Mouse (Mus musculus): ENCODE measurements around the gene Olfr550. TPM values are rescaled to one million over a fixed set of nuclear protein-coding genes. Genes with fewer than 3 reads are reported as not detected.

Olfr550 gene
- polyA plus RNA-seq (2015; fragmentation: Nextera tagmentation; extraction: Ambion mirVana), result not detected in 2 replicates

DNA sequence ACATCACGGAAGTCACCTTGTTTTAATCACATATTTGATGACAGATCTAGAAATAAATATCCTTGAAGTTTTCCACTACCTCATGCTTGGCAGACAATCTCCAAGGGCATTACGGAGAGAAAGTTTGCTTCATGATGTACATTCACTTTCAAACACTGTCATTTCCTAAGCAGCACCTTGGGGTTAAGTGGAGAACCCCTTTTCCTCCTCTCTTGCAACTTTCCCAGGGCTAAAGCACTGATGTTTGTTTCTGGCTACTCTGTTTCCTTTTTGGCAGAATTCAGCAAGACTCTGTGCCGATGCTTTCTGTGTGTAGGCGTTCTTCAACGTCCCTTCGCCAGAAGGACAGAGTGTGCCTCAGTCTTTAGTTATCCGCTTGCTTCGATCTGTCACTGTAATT, at the start of gene Olfr550:
TSS of gene Olfr550 (plus strand) at position 301 of the 400 bp plus-strand sequence.
- 89% methylated on average over 8 of the region's 8 CpGs for WGBS
- no peak within 1 kb of the TSS for H3K27ac ChIP-seq
- no peaks in the 10 kb centered on the region for H3K4me1 ChIP-seq (replicated peaks)
- H3K4me3 ChIP-seq (replicated peaks), result no peak within 1 kb of the TSS
- H3K9ac ChIP-seq, result no peak within 1 kb of the TSS
- no peaks in the 10 kb centered on the region for H3K27me3 ChIP-seq (replicated peaks)
- no peak within 1 kb of the TSS for H3K4me2 ChIP-seq (replicated peaks)
- H3K36me3 ChIP-seq, result no peaks in the 10 kb centered on the region
- no peak for ATAC-seq
- H3K9me3 ChIP-seq, result no peaks in the 10 kb centered on the region

DNA sequence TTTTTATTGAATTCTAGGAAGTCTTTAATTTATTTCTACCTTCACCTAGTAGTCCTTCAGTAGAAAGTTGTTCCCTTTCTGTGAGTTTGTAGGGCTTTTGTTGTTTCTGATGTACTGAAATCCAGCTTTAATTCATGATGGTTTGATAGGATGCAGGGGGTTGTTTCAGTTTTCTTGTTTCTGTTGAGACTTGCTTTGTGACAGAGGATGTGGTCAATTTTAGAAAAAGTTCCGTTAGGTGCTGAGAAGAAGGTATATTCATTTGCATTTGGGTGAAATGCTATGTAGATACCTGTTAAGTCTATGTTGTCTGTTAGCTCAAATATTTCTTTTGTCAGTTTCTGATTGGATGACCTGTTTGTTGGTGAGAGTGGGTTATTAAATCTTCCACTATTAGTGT, 42.2 kb upstream of the Olfr550 start:
- ATAC-seq, result no peak
- H3K4me3 ChIP-seq (replicated peaks), result no peak overlapping the region
- H3K4me2 ChIP-seq (replicated peaks), result no peak overlapping the region
- H3K9me3 ChIP-seq, result no peaks in the 10 kb centered on the region
- 80% methylated on average over 1 of the region's 1 CpGs for WGBS
- no peak overlapping the region for H3K27ac ChIP-seq
- no peak overlapping the region for H3K9ac ChIP-seq
- no peaks in the 10 kb centered on the region for H3K36me3 ChIP-seq
- H3K4me1 ChIP-seq (replicated peaks), result no peaks in the 10 kb centered on the region
- no peaks in the 10 kb centered on the region for H3K27me3 ChIP-seq (replicated peaks)

DNA sequence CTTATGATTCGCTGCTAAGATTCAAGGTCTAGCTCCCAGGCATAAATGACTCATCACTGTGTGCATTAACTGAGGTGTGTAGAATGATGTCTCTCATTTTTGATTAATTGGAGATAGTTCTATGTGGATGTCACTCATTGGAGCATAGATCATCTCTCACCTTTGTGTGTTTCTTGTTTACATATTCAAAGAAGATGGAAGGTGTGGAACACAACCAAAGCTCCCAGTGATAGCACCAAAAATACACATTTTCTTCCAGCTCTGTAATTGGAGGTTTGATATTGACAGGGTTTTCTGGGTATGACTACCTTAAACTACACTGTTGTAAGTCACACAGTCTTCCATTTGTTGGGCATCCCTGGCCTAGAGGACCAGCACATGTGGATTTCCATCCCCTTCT, 36.8 kb upstream of the Olfr550 start, which contains the start of gene Olfr547:
TSS of gene Olfr547 (plus strand) at position 301 of the 400 bp plus-strand sequence.
- Histone ChIP-seq H3K4me1 (replicated peaks) (no peaks in the 10 kb centered on the region), H3K4me2 (replicated peaks) (no peak within 1 kb of the TSS), H3K27ac (no peak within 1 kb of the TSS), H3K36me3 (no peaks in the 10 kb centered on the region), H3K27me3 (replicated peaks) (no peaks in the 10 kb centered on the region), H3K4me3 (replicated peaks) (no peak within 1 kb of the TSS), H3K9me3 (no peaks in the 10 kb centered on the region), H3K9ac (no peak within 1 kb of the TSS)
- 71% methylated on average over 1 of the region's 1 CpGs for WGBS
- ATAC-seq, result no peak

DNA sequence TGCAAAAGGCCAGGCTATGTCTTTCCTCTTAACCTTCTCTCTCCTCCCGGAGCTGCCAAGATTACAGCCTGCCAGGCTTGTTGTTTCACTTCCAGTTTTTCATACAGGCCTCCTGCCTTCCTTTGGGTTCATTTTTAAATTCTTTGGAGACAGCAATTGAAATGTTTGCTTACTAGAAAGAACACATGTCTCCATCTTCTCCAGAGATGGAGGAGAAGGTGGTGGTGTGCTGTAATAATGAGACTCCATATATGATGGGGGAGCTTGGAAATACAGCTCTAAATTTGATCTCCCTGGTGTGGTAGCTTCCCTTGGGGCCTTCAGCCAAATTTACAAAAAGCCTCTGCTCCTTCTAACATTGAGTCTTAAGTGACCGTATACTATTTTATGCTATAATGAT, 30.6 kb upstream of the Olfr550 start, which contains the start of gene Olfr548-ps1:
TSS of gene Olfr548-ps1 (plus strand) at position 301 of the 400 bp plus-strand sequence.
- Histone ChIP-seq H3K27ac (no peak within 1 kb of the TSS), H3K27me3 (replicated peaks) (no peaks in the 10 kb centered on the region), H3K9ac (no peak within 1 kb of the TSS), H3K4me2 (replicated peaks) (no peak within 1 kb of the TSS), H3K36me3 (no peaks in the 10 kb centered on the region), H3K4me3 (replicated peaks) (no peak within 1 kb of the TSS), H3K4me1 (replicated peaks) (no peaks in the 10 kb centered on the region), H3K9me3 (no peaks in the 10 kb centered on the region)
- no peak for ATAC-seq
- 88% methylated on average over 2 of the region's 2 CpGs for WGBS

DNA sequence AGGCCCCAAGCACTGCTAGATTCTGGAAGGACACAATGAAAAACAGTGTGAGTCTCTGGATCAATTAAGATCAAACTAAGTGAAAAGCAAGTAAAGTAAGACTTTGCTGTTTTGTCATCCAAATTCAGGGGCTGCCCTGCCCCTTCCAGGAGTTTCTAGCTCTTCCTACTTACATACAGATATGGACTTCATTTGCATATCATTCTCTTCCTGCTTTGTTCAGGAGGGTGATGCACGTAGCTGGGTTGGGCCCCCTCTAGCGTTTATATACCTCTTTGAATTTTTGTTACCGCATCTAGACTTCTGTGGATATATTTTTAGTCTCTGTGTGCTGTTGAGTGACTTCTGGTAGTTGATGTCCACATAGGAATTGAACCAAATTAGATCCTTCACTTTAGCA, 30.0 kb upstream of the Olfr550 start:
- Histone ChIP-seq H3K4me2 (replicated peaks) (no peak overlapping the region), H3K9ac (no peak overlapping the region), H3K36me3 (no peaks in the 10 kb centered on the region), H3K4me1 (replicated peaks) (no peaks in the 10 kb centered on the region), H3K27ac (no peak overlapping the region), H3K4me3 (replicated peaks) (no peak overlapping the region), H3K9me3 (no peaks in the 10 kb centered on the region), H3K27me3 (replicated peaks) (no peaks in the 10 kb centered on the region)
- 53% methylated on average over 3 of the region's 3 CpGs for WGBS
- ATAC-seq, result no peak

DNA sequence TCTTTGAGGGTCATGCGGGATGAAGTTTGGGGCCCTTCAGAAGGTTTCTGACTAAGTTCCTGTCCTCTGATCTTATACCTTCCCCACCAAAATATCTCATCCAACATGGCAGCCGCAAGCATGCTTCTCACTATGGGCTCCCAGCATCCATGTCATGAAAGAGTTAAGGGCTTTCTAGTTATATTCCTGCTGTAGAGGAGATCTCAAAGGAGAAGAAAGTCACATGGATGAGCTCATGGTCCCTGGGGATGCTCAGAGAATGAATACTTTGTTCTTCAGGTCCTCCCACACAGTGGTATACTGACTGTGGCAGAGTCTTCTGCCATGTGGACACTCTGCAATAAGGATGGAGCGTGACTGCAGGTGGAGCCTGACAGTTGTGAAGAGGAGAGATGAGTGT, 21.7 kb upstream of the Olfr550 start, which contains the start of gene Olfr549:
TSS of gene Olfr549 (plus strand) at position 301 of the 400 bp plus-strand sequence.
- Histone ChIP-seq H3K9ac (no peak within 1 kb of the TSS), H3K9me3 (no peaks in the 10 kb centered on the region), H3K4me1 (replicated peaks) (no peaks in the 10 kb centered on the region), H3K4me2 (replicated peaks) (no peak within 1 kb of the TSS), H3K36me3 (no peaks in the 10 kb centered on the region), H3K4me3 (replicated peaks) (no peak within 1 kb of the TSS), H3K27me3 (replicated peaks) (no peaks in the 10 kb centered on the region), H3K27ac (no peak within 1 kb of the TSS)
- WGBS, result 85% methylated on average over 3 of the region's 3 CpGs
- no peak for ATAC-seq

DNA sequence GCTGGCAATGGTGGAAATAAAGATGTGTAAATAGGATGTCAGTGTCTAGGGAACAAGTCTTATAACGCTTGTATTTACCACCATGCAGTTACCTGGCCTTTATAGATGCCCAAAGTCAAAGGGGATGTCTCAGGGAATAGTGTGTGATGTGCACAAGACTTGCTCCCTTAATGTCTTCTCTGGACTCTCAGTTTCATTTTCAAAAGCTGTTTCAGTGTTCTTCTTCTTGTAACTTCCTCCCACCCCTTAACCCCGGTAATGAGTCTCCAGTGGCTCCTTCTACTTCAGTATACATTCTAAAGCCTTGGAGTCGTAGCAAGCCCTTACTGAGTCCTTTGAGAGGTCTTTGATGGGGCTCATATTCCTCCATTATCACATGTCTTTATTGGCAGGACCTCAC, 18.0 kb upstream of the Olfr550 start:
- Histone ChIP-seq H3K9me3 (no peaks in the 10 kb centered on the region), H3K4me2 (replicated peaks) (no peak overlapping the region), H3K4me3 (replicated peaks) (no peak overlapping the region), H3K36me3 (no peaks in the 10 kb centered on the region), H3K27ac (no peak overlapping the region), H3K27me3 (replicated peaks) (no peaks in the 10 kb centered on the region), H3K4me1 (replicated peaks) (no peaks in the 10 kb centered on the region), H3K9ac (no peak overlapping the region)
- no peak for ATAC-seq
- WGBS, result 60% methylated on average over 3 of the region's 3 CpGs

DNA sequence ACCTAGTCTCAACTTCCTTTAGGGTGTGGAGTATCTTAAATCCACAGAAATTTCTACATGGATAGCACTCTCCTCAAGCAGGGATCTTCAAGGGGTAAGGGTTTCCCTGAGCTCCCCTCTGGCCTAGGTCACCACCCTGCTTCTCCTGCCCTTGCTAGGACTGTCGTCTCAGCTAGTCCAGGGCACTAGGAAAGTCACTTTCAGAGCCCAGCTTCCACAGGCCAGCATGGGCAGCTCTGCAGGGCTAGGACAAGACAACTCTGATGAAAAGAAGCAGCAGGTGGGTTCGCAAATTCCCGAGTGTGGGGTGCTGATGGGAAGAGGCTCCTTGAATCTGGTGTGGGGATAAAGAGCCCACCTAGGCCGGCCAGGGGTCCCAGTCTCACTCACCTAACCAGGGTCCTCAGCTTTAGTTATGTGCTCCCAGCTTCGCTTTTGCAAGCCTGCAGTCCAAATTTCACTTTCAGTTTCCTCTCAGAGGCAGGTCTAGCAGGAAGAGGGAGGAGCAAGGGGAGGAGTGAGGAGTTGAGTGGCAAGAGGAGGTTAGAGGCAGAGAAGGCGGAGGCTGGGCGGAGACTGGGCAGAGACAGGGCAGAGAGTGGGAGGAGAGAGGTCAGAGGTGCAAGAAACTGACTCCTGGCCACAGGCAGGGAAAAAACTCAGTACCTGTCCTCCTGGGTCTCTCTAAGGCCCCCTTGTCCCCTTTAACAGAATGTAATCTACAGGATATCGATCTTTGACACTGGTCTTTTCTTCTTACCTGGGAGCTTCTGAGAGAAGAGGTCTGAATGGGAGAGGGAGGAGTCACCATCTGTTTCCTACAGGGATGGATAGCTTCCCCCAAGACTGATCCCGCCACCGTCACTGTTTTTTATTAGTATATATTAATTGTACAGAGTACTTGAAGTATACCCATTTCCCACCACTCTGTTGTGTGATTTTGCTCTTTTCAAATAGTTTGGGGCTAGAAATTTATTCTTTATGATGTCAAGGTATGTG, 5.9 kb upstream of the Olfr550 start, which contains the start of gene Trim21:
TSS of gene Trim21 (minus strand) at position 488 of the 999 bp plus-strand sequence.
- ATAC-seq, result peak; percentile 100
- H3K4me2 ChIP-seq (replicated peaks), result peak within 1 kb of the TSS; percentile 69
- H3K27me3 ChIP-seq (replicated peaks), result no peaks in the 10 kb centered on the region
- H3K4me1 ChIP-seq (replicated peaks), result no peaks in the 10 kb centered on the region
- no peak within 1 kb of the TSS for H3K27ac ChIP-seq
- H3K4me3 ChIP-seq (replicated peaks), result peak within 1 kb of the TSS; percentile 60
- peak within 1 kb of the TSS; percentile 57 for H3K9ac ChIP-seq
- whole genome bisulfite sequencing, result 14% methylated on average over 10 of the region's 10 CpGs
- peaks cover 3% of the 10 kb centered on the region; the same call in 1 of the 2 replicates for H3K36me3 ChIP-seq
- no peaks in the 10 kb centered on the region for H3K9me3 ChIP-seq

DNA sequence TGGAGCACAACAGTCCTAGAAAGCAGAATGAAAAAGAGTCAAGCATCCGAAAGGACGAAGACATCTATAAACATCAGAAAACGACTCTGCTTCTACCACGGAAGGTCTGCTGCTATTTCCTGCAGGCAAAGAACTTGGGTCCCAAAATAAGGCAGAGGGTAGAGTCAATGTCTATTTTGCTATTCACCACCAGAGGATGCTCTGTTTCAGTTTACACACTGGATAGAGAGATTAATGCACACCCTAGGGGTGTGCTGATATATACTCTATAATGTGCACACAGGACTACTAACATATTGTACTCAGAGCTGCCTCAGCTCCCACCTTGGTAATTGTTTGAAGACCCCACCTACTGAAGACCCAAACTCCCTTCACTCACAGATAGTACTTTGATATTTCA, 5.0 kb upstream of the Olfr550 start:
- Histone ChIP-seq H3K4me3 (replicated peaks) (no peak overlapping the region), H3K4me2 (replicated peaks) (no peak overlapping the region), H3K27ac (no peak overlapping the region), H3K27me3 (replicated peaks) (no peaks in the 10 kb centered on the region), H3K4me1 (replicated peaks) (no peaks in the 10 kb centered on the region), H3K36me3 (no peaks in the 10 kb centered on the region), H3K9me3 (no peaks in the 10 kb centered on the region), H3K9ac (no peak overlapping the region)
- WGBS, result 81% methylated on average over 4 of the region's 4 CpGs
- no peak for ATAC-seq

DNA sequence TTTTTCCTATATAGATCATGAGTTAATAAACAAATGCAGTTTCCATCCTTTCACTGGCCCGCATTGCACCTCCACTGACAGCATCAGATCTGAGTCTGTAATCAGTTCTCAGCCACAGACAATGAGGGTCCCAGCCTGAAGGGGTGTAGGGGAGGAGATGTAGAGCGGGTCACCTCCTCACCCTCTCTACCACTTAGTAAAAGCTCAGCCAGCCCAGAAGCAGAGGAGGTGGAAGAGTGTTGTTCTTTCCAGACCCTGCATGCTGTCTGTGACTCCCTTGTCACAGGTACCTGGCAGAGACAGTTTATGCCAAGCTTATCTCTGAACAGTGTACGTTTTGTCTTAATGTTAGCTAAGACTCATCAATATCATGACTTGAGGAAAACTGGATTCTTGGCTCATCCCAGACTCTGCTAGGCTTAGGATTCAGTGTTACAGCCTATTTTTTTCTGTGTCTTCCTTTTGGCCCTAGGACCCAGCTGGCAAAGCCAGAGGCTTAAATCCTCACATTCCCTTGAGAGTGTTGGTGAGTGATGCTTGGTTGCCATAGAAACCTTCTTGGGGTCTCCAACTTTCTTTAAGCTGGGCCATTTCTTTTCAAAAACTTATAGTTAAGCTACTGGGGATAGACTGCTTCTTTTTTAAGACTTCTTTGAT, 2.1 kb downstream of the Olfr550 start:
- Histone ChIP-seq H3K27ac (no peak overlapping the region), H3K4me2 (replicated peaks) (no peak overlapping the region), H3K9me3 (no peaks in the 10 kb centered on the region), H3K9ac (no peak overlapping the region), H3K4me3 (replicated peaks) (no peak overlapping the region), H3K36me3 (no peaks in the 10 kb centered on the region), H3K4me1 (replicated peaks) (no peaks in the 10 kb centered on the region), H3K27me3 (replicated peaks) (no peaks in the 10 kb centered on the region)
- 72% methylated on average over 3 of the region's 3 CpGs for WGBS
- no peak for ATAC-seq

DNA sequence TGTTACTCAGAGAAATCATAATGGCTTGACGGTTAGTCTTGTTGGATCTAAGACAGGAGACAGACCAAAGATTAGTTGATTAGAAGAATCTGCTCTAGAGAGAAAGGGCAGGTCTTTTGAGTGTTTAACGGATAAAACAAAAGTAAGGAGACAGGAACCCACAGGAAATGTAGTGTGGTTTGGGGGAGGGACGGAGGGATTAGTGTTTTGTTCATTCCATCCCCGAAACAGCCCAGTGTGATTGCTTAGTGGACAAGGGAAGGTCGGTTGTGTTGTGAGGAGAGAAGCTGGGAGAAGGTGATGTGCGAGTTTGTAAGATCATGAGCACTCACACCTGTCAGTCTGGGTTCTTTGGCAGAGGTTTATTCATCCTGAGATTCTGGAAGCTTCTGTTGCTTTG, 4.8 kb downstream of the Olfr550 start:
- Histone ChIP-seq H3K27me3 (replicated peaks) (no peaks in the 10 kb centered on the region), H3K4me1 (replicated peaks) (no peaks in the 10 kb centered on the region), H3K27ac (no peak overlapping the region), H3K9ac (no peak overlapping the region), H3K9me3 (no peaks in the 10 kb centered on the region), H3K36me3 (no peaks in the 10 kb centered on the region), H3K4me2 (replicated peaks) (no peak overlapping the region), H3K4me3 (replicated peaks) (no peak overlapping the region)
- WGBS, result 66% methylated on average over 6 of the region's 6 CpGs
- ATAC-seq, result no peak

DNA sequence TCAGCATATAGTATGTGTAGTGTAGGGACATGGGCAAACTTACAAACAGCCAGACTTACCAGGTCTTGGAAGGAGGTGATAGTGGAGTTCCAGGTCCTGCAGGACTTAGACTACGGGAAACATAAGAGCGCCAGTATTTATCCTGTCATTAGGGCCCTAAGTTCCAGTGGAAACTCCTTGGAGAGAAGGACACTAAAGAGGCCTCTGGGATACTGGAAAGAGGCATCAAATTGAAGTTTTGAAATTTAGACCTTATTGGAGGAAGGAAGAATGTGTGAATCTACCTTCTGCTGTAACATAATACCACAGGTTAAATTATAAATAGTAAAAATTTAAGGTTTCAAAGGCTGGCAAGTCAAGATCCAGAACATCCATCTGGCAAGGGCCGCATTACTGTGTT, 20.5 kb downstream of the Olfr550 start, which contains the start of gene Olfr551:
TSS of gene Olfr551 (minus strand) at position 101 of the 400 bp plus-strand sequence.
- no peak for ATAC-seq
- H3K4me3 ChIP-seq (replicated peaks), result no peak within 1 kb of the TSS
- H3K27ac ChIP-seq, result no peak within 1 kb of the TSS
- H3K9me3 ChIP-seq, result no peaks in the 10 kb centered on the region
- H3K4me1 ChIP-seq (replicated peaks), result no peaks in the 10 kb centered on the region
- no peaks in the 10 kb centered on the region for H3K36me3 ChIP-seq
- H3K9ac ChIP-seq, result no peak within 1 kb of the TSS
- 93% methylated on average over 3 of the region's 3 CpGs for WGBS
- no peaks in the 10 kb centered on the region for H3K27me3 ChIP-seq (replicated peaks)
- H3K4me2 ChIP-seq (replicated peaks), result no peak within 1 kb of the TSS
